8 mouse cellular contexts compared by ENCODE assay signal in genomic region chr15:28067373-28067772, GRCm38 (mm10). TPM values are rescaled to one million over a fixed set of nuclear protein-coding genes. Genes with fewer than 3 reads are reported as not detected.
A peak's percentile ranks its signal among the peaks of the same experiment; 100 is the strongest.
DNase-seq lines count a peak whose midpoint lies in the region; TF ChIP-seq lines count a peak whose summit lies in the region.

No protein-coding gene starts in this region.

- no peak overlapping the region for H3K4me3 ChIP-seq in cerebellum, adult 2 months (replicated peaks; ENCODE audit: insufficient read depth, low read depth, low read length)

- no peaks in the 10 kb centered on the region for H3K4me1 ChIP-seq in cerebellum, adult 2 months (ENCODE audit: control insufficient read depth, insufficient read depth, low read length)

- intact Hi-C loops in left cerebral cortex, postnatal 4 days (cut with DNase I) = no loop called here
- intact Hi-C loops in left cerebral cortex, postnatal 36 days (cut with DNase I) = no loop called here

- no peak for TF ChIP-seq POLR2A in cerebellum, adult 2 months (IDR thresholded peaks at IDR 0.05; ENCODE audit: borderline replicate concordance, insufficient read depth, low read length)

- DNase-seq in cerebellum, adult 2 months = peak in 1 of 2 experiments; percentile 15
- no peak for DNase-seq in cerebellum, adult 11 months
- peak; percentile 11 for DNase-seq in left cerebral cortex, postnatal 4 days
- no peak for DNase-seq in left cerebral cortex, postnatal 36 days (ENCODE audit: low spot score in 2 of 2)
- DNase-seq in NIH3T3 (ENCODE audit: low read depth) = peak; percentile 62
- peak; percentile 26 for DNase-seq in kidney, adult 9 months
- no peak for DNase-seq in left cerebral cortex, adult 8-10 months (ENCODE audit: low spot score in 2 of 2)
- no peak for DNase-seq in ovary, postnatal 14 days (ENCODE audit: low spot score)

- peak; percentile 39; the same call in 1 of the 2 replicates for TF ChIP-seq CTCF in cerebellum, adult 2 months (IDR thresholded peaks at IDR 0.05; ENCODE audit: borderline replicate concordance, insufficient read depth, low read depth, low read length)

- H3K27me3 ChIP-seq in cerebellum, adult 2 months (ENCODE audit: control insufficient read depth, insufficient read depth, low read length) = no peaks in the 10 kb centered on the region

- no peak overlapping the region for H3K27ac ChIP-seq in cerebellum, adult 2 months (ENCODE audit: insufficient read depth, low read length)

RNA-seq across cellular contexts. Expression of gene Trio, which starts 41.7 kb away (rescaled TPM):
- 187 and 207 TPM in 2 replicates for polyA plus RNA-seq in cerebellum, adult 2 months (2012; rRNA removed)
- 100 to 1,000 TPM; 278 to 290 TPM for total RNA-seq in left cerebral cortex, postnatal 4 days (2021)
- total RNA-seq in left cerebral cortex, postnatal 36 days (2021) = 100 to 1,000 TPM; 182 to 280 TPM
- 100 to 1,000 TPM; 199 to 218 (median 207) TPM for total RNA-seq in left cerebral cortex, adult 8-10 months (2022)

Comparison
In these comparisons a context has a peak if more than half of its experiments do, and no peak if none do; other contexts are left out.
1. DNase-seq: peak in left cerebral cortex, postnatal 4 days (single experiment), NIH3T3 (single experiment) and kidney, adult 9 months (single experiment); none in cerebellum, adult 11 months (single experiment), left cerebral cortex, postnatal 36 days (0 of 2), left cerebral cortex, adult 8-10 months (0 of 2) and ovary, postnatal 14 days (single experiment).